Mouse (Mus musculus) WW6 (cell line): ENCODE measurements around the gene Arhgap23.
A peak's percentile ranks its signal among the peaks of the same experiment; 100 is the strongest.

Source experiments
- DNase-seq: peaks from one replicate; pipeline ENCODE4 v3.0.0-alpha.2; 2013; ENCODE audit warnings: low read depth, low spot score

Arhgap23 gene

GRCm38 (mm10) chr11:97415330-97415711 is at the start of gene Arhgap23:
Gene Arhgap23 (plus strand): TSS chr11:97415533.
- DNase-seq, result peak; percentile 59

GRCm38 (mm10) chr11:97365556-97365955 is 49.8 kb upstream of the Arhgap23 start:
- no peak for DNase-seq

- DNase-seq, result no peak
These were observed 46.8 kb upstream of the Arhgap23 start for GRCm38 (mm10) chr11:97368501-97368900.

- DNase-seq, result no peak
These were observed 44.8 kb upstream of the Arhgap23 start for GRCm38 (mm10) chr11:97370329-97371091.

DNA sequence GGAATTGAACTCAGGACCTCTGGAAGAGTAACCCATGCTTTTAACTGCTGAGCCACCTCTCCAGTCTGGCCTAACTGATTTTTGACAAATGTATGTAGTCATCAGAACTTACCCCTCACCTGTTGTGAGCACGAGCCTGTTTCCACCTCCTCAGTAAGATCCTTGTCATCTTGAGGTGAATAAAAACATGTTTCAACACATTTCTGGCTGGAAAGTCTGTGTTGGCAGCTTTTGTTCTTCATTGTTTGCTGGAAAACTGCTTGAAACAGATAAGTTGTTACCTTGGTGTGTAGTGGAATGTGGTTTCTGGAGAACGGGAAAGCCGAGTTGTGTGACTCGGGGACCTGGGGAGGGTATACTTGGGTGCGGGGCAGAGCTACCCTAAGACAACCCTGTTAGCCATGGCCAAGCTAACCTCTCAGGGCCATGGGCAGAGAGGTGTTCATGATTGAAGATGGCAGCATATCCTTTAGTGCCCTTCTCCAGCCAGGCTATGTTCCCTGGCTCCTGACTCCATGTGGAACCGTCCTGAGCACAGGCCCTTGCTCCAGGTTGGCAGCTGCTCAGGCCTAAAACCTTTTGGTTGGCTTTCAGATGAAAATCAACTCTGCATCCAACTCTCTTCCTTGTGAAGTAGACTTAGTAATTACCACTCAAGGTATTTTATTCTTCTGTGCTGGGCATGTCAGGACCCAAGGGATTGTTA is 43.0 kb upstream of the Arhgap23 start:
- no peak for DNase-seq

- no peak for DNase-seq
These were observed 41.9 kb upstream of the Arhgap23 start for GRCm38 (mm10) chr11:97373402-97373801.

- no peak for DNase-seq
These were observed 35.3 kb upstream of the Arhgap23 start for GRCm38 (mm10) chr11:97380036-97380435.

GRCm38 (mm10) chr11:97383017-97383416 is 32.3 kb upstream of the Arhgap23 start:
- no peak for DNase-seq

DNA sequence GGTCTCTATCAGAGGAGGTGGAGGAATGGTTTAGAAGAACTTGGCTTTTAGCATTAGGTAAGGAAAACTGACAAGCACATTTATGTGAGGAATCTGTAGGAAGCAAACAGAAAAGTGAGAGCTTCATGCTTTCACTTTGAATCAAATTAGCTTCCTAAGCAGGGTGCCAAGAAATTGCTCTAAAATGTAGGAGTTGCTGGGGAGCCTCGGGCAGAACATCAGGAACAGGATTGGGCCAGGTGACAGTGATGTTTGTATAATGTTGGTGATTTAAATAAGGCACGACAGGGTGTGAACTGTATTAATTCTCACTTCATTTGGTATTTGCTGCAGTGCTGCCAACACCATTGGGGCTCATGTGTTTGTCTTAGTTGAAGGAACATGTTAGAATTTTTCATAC is 31.6 kb upstream of the Arhgap23 start:
- no peak for DNase-seq

- no peak for DNase-seq
These were observed 27.5 kb upstream of the Arhgap23 start for GRCm38 (mm10) chr11:97387811-97388210.

DNA sequence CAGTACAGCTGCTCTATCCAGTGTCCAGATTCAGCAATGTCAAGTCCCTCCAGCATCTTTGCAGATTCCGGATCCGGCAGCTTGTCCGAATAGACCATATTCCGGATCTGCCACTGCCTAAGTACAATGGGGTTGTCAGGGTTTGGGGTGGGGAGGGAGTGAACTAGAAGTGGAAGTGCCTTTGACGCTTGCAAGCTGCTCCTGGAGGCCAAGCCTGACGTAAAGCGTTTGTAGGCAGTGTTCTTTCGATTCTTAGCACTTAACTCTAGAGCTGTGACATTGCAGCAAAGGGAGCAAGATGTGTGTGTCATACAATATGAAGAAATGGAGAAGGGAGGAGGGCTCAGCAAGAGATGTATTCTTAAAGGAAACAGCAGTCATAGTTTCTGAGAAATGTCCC is 26.2 kb upstream of the Arhgap23 start:
- no peak for DNase-seq

GRCm38 (mm10) chr11:97393658-97394057 is 21.7 kb upstream of the Arhgap23 start:
- DNase-seq, result no peak

GRCm38 (mm10) chr11:97394146-97394545 is 21.2 kb upstream of the Arhgap23 start:
- DNase-seq, result no peak

DNA sequence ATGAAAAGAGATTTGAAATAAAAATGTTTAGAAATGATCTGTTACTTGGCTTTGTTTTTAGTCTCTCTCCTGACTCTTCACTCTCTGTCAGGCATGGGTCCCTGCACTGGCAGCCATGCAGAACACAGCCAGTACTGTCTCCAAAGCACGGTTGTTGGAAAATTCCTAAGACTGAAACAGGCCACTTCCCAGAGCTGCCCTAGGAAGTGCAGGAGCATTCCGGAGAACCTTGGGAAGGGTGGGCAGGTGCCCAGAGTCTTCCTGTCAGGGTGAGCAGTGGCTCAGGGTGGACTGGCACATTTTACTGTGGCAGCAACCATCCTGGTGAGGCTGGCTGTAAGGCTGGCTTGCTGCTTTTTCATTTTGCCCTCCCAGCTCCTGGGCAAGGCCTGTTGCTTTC is 16.8 kb upstream of the Arhgap23 start:
- no peak for DNase-seq

DNA sequence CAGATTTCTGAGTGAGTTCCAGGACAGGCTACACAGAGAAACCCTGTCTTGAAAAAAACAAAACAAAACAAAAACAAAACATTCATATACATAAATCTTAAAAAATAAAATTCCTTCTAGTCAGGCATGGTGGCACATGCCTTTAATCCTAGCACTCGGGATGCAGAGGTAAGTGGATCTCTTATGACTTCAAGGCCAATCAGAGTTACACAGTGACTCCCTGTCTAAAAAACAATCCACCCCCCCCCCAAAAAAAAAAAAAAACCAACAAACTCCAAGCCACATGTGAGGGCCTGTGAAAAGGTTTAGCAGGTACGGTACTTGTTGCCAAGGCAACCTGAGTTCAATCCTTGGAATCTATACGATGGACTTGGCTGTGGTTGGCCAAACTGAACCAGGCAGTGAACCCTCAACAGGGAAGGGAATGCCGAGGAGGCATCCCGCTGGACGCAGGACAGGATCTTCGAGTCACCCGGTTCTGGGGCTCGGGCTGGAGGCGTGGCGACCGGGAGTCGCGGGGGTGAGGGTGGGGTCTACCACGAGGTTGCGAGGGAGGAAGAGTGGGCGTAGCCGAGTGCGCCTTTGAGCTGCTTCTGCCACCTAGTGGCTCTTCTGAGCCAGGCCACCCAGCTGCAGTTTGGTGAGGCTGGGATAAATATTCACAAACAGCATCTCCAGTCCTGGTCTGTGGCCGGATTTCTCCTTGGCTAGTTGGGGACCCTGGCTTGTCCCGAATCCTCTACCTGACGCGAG is 15.2 kb upstream of the Arhgap23 start:
- DNase-seq, result peak; percentile 82

GRCm38 (mm10) chr11:97401082-97401481 is 14.3 kb upstream of the Arhgap23 start:
- no peak for DNase-seq

DNA sequence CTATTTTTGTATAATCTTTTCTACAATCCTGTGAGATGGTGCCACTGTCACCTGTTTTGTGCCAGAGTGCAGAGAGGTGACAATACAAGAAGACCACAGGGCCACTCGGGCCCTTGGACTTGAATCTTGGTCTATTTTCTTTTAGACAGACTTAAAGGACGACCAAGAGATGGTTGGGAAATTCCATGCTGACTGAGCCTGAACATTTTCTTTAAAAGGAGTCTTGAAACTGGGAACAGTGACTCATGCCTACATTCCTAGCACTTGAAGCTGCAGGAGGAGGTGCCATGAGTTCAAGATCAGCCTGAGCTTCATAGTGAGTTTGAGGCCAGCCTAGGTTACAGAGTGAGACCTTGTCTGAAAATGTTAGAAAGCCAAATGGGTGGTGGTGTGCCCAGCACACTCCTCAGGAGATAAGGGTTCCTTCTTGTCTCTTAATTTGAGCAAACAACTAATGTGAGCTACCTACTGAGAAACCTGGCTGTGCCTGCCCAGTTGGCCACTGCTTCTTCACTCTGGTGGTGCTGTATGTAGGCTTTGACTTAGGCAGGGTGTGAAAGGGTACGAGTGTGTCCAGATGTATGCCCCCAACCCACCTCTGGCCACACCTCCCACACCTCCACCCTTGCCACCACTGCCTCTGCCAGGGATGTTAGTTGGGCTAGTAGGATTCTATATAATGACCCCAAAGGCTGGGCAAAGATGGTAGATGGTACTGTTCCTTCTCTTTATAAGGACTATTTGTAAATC is 13.5 kb upstream of the Arhgap23 start:
- no peak for DNase-seq

DNA sequence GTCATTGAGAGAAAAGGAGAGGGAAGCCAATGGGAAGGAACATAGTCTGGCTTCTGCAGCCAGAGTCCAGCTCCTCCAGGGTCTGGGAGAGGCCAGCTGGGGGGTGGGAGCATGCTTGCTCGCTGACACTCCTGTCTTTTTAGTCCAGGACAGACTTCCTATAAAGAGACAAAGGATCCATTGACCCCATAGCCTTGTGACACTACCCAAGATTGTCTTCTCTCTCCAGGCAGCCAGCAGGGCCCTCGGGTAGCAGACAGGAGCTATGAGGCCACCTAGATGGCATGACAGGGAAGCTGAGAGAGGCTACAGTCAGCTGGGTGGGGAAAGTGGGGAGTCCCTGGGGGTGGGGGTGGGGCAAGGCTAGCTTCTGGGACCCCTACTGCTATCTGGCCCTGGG is 12.6 kb upstream of the Arhgap23 start:
- no peak for DNase-seq

- DNase-seq, result no peak
These were observed 11.6 kb upstream of the Arhgap23 start for GRCm38 (mm10) chr11:97403614-97404183.

GRCm38 (mm10) chr11:97404184-97404760 is 11.1 kb upstream of the Arhgap23 start:
- DNase-seq, result no peak

- no peak for DNase-seq
These were observed 10.6 kb upstream of the Arhgap23 start for GRCm38 (mm10) chr11:97404761-97405190.
